Mouse (Mus musculus) embryonic fibroblast, embryonic 13.5 days (primary cell): ENCODE results near the gene Pear1.
"Not testable (repeated sequence)": the region's sequence is repeated elsewhere in the genome, so short reads cannot be mapped to it uniquely, and the experiment has no call there.

Experiments used
- CTCF ChIP-seq: IDR thresholded peaks from 2 replicates; pipeline ENCODE4 v1.5.1; 2011; ENCODE audit warnings: mild to moderate bottlenecking, control low read depth, low read length, moderate library complexity, borderline replicate concordance; ENCODE audit not compliant: insufficient read depth
- POLR2A ChIP-seq: IDR thresholded peaks from 2 replicates; pipeline ENCODE4 v1.6.1; 2011; ENCODE audit warnings: low read depth, mild to moderate bottlenecking, control low read depth, low read length, moderate library complexity

- not testable (repeated sequence) for TF ChIP-seq CTCF, POLR2A
Observed at GRCm38 (mm10) chr3:87864111-87864510, 40.0 kb upstream of the Pear1 start.
